Mouse (Mus musculus) intestine, postnatal 0 days (tissue): Measurements from ENCODE around the gene Prr15l. TPM values are rescaled to one million over a fixed set of nuclear protein-coding genes. Genes with fewer than 3 reads are reported as not detected.

Experiments used
- ATAC-seq: fragments of 200-750 bp; cut with Nextera tagmentation; 2 replicates; pipeline ENCODE4 v1.8.0; 2017; ENCODE audit warnings: mild to moderate bottlenecking, moderate TSS enrichment, moderate library complexity
- H3K27ac ChIP-seq: fragments of 300-500 bp; sonication (generic); 2 replicates; pipeline ENCODE4 v1.5.1; 2014; ENCODE audit warnings: mild to moderate bottlenecking, low read depth, low read length, moderate library complexity
- H3K27me3 ChIP-seq: fragments of 300-500 bp; sonication (generic); replicated peaks from 2 replicates; pipeline ENCODE4 v1.6.1; 2014; ENCODE audit warnings: low read length, mixed read lengths; ENCODE audit not compliant: control insufficient read depth, insufficient read depth
- H3K36me3 ChIP-seq: fragments of 300-500 bp; sonication (generic); 2 replicates; pipeline ENCODE4 v1.6.1; 2014; ENCODE audit warnings: mild to moderate bottlenecking, moderate library complexity; ENCODE audit not compliant: control insufficient read depth, insufficient read depth
- H3K4me1 ChIP-seq: fragments of 300-500 bp; sonication (generic); replicated peaks from 2 replicates; pipeline ENCODE4 v1.6.1; 2014; ENCODE audit warnings: antibody characterized with exemption, low read length, mixed read lengths; ENCODE audit not compliant: control insufficient read depth, insufficient read depth
- H3K4me2 ChIP-seq: fragments of 300-500 bp; sonication (generic); replicated peaks from 2 replicates; pipeline ENCODE4 v1.6.1; 2014; ENCODE audit warnings: low read depth, mild to moderate bottlenecking, moderate library complexity
- H3K4me3 ChIP-seq: fragments of 300-500 bp; sonication (generic); 2 replicates; pipeline ENCODE4 v1.5.1; 2014; ENCODE audit warnings: low read depth, low read length
- H3K9ac ChIP-seq: fragments of 300-500 bp; sonication (generic); 2 replicates; pipeline ENCODE4 v1.6.1; 2014; ENCODE audit warnings: mild to moderate bottlenecking, low read depth, low read length
- H3K9me3 ChIP-seq: fragments of 300-500 bp; sonication (generic); 2 replicates; pipeline ENCODE4 v1.6.1; 2016; ENCODE audit warnings: mixed run types; ENCODE audit not compliant: control insufficient read depth
- CTCF ChIP-seq: sonication (generic); IDR thresholded peaks from 2 replicates; pipeline ENCODE4 v1.5.1; 2016; ENCODE audit warnings: low read depth, mild to moderate bottlenecking, control low read depth, antibody characterized with exemption, moderate library complexity
- WGBS: fragments of 180-500 bp; shearing (Covaris S2); extraction: QIAGEN DNeasy Blood & Tissue Kit; methylation state at CpG from one replicate; pipeline ENCODE4 v1.1.7; 2014; 5-methylcytosine and 5-hydroxymethylcytosine counted together
- polyA plus RNA-seq: library from polyadenylated mRNA; unstranded; fragments of >200 nt; fragmentation: Nextera tagmentation; extraction: Ambion mirVana; gene quantifications from 2 replicates; pipeline ENCODE4 v1.2.1, GENCODE M21; 2015

The Prr15l gene
- polyA plus RNA-seq, 1 experiment from 2014 or later = 138 TPM

DNA sequence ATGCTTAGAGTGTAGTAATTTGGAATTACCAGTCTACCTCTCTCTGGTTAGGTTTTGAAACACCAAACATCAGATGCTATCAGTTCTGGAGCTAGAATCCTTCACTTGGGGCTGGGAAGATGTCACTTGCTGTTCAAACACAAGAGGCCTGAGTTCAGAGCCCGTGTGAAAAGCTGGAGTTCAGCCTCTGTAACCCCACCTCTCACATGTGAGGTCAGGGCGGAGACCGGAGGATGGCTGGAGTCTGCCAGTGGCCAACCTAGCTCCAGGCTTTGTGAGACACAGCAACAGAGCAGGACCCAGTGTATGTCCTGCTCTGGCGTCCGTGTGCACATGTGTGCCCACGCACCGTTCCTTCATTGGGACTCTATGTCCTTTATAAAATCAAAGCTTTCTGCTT is 51.4 kb downstream of the Prr15l start:
- Histone ChIP-seq H3K4me1 (peaks cover 3% of the 10 kb centered on the region), H3K27me3 (no peaks in the 10 kb centered on the region), H3K4me2 (no peak overlapping the region), H3K36me3 (no peaks in the 10 kb centered on the region), H3K27ac (no peak overlapping the region), H3K9me3 (no peaks in the 10 kb centered on the region), H3K4me3 (no peak overlapping the region), H3K9ac (no peak overlapping the region)
- WGBS = 83% methylated on average over 7 of the region's 7 CpGs
- ATAC-seq = no peak
- TF ChIP-seq CTCF = no peak

- no peak for TF ChIP-seq CTCF
- no peaks in the 10 kb centered on the region for H3K9me3 ChIP-seq
- H3K4me1 ChIP-seq = peaks cover 3% of the 10 kb centered on the region
- no peak overlapping the region for H3K4me3 ChIP-seq
- H3K9ac ChIP-seq = no peak overlapping the region
- no peaks in the 10 kb centered on the region for H3K27me3 ChIP-seq
- H3K27ac ChIP-seq = no peak overlapping the region
- no peak overlapping the region for H3K4me2 ChIP-seq
- 86% methylated on average over 5 of the region's 5 CpGs for WGBS
- H3K36me3 ChIP-seq = no peaks in the 10 kb centered on the region
- no peak for ATAC-seq
These were observed 52.1 kb downstream of the Prr15l start for GRCm38 (mm10) chr11:96980021-96980420.

DNA sequence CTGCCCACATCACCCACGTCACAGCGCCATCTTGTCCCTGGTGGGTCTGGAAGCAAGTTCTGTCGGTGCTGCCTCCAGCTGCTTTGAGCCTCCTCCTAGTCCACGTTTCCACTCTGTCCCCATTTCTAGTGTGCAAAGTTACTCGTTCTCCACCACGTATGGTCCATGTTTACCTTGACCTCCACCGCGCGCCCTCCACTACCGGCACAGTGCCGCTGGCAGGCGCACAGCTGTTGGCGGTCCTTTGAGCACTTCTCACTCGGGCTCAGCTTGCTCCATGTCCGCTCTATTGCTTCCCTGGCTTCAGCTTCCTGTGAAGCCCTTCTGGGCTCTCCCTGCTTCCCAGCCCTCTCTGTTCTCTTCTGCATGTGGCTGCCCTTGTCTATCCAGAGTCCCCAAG is 53.6 kb downstream of the Prr15l start:
- no peak for TF ChIP-seq CTCF
- WGBS = 65% methylated on average over 15 of the region's 15 CpGs
- Histone ChIP-seq H3K4me3 (no peak overlapping the region), H3K36me3 (no peaks in the 10 kb centered on the region), H3K27ac (no peak overlapping the region), H3K9ac (no peak overlapping the region), H3K4me2 (no peak overlapping the region), H3K27me3 (0 out of 2 replicates have a peak, but pooled peaks cover under 1% of the 10 kb centered on the region), H3K9me3 (no peaks in the 10 kb centered on the region), H3K4me1 (peaks cover 3% of the 10 kb centered on the region; the same call in 1 of the 2 replicates)
- no peak for ATAC-seq

- no peak overlapping the region for H3K9ac ChIP-seq
- ATAC-seq = no peak
- peak; percentile 97 for TF ChIP-seq CTCF
- WGBS = 4% methylated on average over 7 of the region's 7 CpGs
- H3K4me1 ChIP-seq = peaks cover 3% of the 10 kb centered on the region; the same call in 1 of the 2 replicates
- H3K4me2 ChIP-seq = no peak overlapping the region
- no peaks in the 10 kb centered on the region for H3K36me3 ChIP-seq
- H3K27me3 ChIP-seq = 0 out of 2 replicates have a peak, but pooled peaks cover 4% of the 10 kb centered on the region
- H3K27ac ChIP-seq = no peak overlapping the region
- H3K4me3 ChIP-seq = no peak overlapping the region
- H3K9me3 ChIP-seq = no peaks in the 10 kb centered on the region
These were observed 54.5 kb downstream of the Prr15l start for GRCm38 (mm10) chr11:96982355-96982754.

DNA sequence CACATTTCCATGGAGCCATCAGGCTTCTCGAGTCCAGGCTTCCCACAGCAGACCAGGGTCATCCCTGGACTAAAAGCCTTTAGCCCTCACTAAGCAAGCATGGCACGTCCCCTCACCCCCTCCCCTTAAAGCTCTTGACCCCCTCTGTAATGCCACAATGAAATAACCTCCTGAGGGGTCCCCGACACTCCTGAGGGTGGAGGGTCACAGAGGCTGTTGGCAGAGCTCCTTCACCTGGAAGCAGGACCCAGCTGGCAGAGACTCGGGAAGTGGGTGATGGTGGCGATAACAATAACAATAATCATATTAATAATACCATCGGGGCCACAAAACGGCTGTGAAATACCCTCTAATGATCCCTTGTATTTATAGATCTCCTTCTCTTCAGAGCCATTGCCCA is 55.0 kb downstream of the Prr15l start, which contains the start of gene Sp2:
Gene Sp2, minus strand, starts transcription at position 101 of the 400 bp plus-strand sequence.
- 0 out of 2 replicates have a peak, but pooled peaks cover 4% of the 10 kb centered on the region for H3K27me3 ChIP-seq
- ATAC-seq = no peak
- no peaks in the 10 kb centered on the region for H3K9me3 ChIP-seq
- no peak within 1 kb of the TSS for H3K27ac ChIP-seq
- H3K4me1 ChIP-seq = peaks cover 3% of the 10 kb centered on the region
- H3K9ac ChIP-seq = no peak within 1 kb of the TSS
- H3K4me2 ChIP-seq = no peak within 1 kb of the TSS
- no peaks in the 10 kb centered on the region for H3K36me3 ChIP-seq
- TF ChIP-seq CTCF = no peak
- WGBS = 80% methylated on average over 7 of the region's 7 CpGs
- H3K4me3 ChIP-seq = no peak within 1 kb of the TSS

DNA sequence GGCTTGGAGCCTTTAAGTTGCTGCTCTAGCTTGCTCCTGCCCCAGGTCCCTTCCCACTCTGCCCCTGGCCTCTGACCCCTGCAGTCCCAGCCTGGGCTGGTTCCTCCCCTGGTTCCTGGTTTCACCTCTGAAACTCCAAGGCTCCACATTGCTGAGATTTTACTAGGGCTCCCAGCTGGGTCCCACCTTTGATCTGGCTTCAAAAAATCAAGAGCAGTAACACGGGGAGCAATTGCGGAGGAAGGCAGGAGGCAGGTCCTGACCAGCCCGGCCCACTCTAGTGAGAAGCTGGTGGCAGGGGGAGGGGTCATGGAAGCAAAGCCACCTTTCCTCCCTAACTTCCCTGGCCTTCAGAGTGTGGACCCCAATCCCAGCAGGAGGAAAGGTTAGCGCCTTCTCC is 57.0 kb downstream of the Prr15l start:
- peaks cover 7% of the 10 kb centered on the region; the same call in 1 of the 2 replicates for H3K4me1 ChIP-seq
- H3K9ac ChIP-seq = no peak overlapping the region
- H3K4me3 ChIP-seq = no peak overlapping the region
- H3K27me3 ChIP-seq = 0 out of 2 replicates have a peak, but pooled peaks cover 4% of the 10 kb centered on the region
- no peak for ATAC-seq
- no peak for TF ChIP-seq CTCF
- H3K27ac ChIP-seq = no peak overlapping the region
- no peak overlapping the region for H3K4me2 ChIP-seq
- no peaks in the 10 kb centered on the region for H3K36me3 ChIP-seq
- WGBS = 44% methylated on average over 4 of the region's 4 CpGs
- H3K9me3 ChIP-seq = no peaks in the 10 kb centered on the region
